Mouse (Mus musculus) limb, embryonic 14.5 days (tissue): ENCODE measurements at regions not wholly inside any gene's neighbourhood (a gene's known extent, or its start where the extent isn't known, plus 50 kb on each side); places are given as distances from the start of the nearest gene placed in this dataset.

Experiments
- ATAC-seq: fragments of 200-750 bp; cut with Nextera tagmentation; 2 replicates; pipeline ENCODE4 v1.8.0; 2017; ENCODE audit warnings: low read depth, moderate number of reproducible peaks, moderate TSS enrichment; ENCODE audit not compliant: low FRiP score
- DNase-seq: peaks from one replicate; pipeline ENCODE4 v3.0.0-alpha.2; 2015; ENCODE audit warnings: low spot score
- H3K27ac ChIP-seq: fragments of 300-500 bp; sonication (generic); replicated peaks from 2 replicates; pipeline ENCODE4 v1.5.1; 2014; ENCODE audit warnings: low read depth, mild to moderate bottlenecking, low read length, moderate library complexity, mixed read lengths
- H3K27me3 ChIP-seq: fragments of 300-500 bp; sonication (generic); 2 replicates; pipeline ENCODE4 v1.6.1; 2014; ENCODE audit warnings: low read length, mixed read lengths; ENCODE audit not compliant: control insufficient read depth, insufficient read depth
- H3K36me3 ChIP-seq: fragments of 300-500 bp; sonication (generic); 2 replicates; pipeline ENCODE4 v1.6.1; 2014; ENCODE audit warnings: mild to moderate bottlenecking, low read length, moderate library complexity, mixed read lengths; ENCODE audit not compliant: control insufficient read depth, insufficient read depth
- H3K4me1 ChIP-seq: fragments of 300-500 bp; sonication (generic); 2 replicates; pipeline ENCODE4 v1.6.1; 2014; ENCODE audit warnings: antibody characterized with exemption, low read length, mixed read lengths; ENCODE audit not compliant: control insufficient read depth, insufficient read depth
- H3K4me2 ChIP-seq: fragments of 300-500 bp; sonication (generic); replicated peaks from 2 replicates; pipeline ENCODE4 v1.6.1; 2014; ENCODE audit warnings: low read depth, mild to moderate bottlenecking, low read length, moderate library complexity; ENCODE audit not compliant: severe bottlenecking
- H3K4me3 ChIP-seq: fragments of 300-500 bp; sonication (generic); replicated peaks from 2 replicates; pipeline ENCODE4 v1.5.1; 2014; ENCODE audit warnings: low read length
- H3K9ac ChIP-seq: fragments of 300-500 bp; sonication (generic); 2 replicates; pipeline ENCODE4 v1.6.1; 2014; ENCODE audit warnings: mild to moderate bottlenecking, low read depth, low read length, moderate library complexity; ENCODE audit not compliant: severe bottlenecking
- H3K9me3 ChIP-seq: fragments of 300-500 bp; sonication (generic); 2 replicates; pipeline ENCODE4 v1.6.1; 2016; ENCODE audit warnings: low read length; ENCODE audit not compliant: control insufficient read depth
- POLR2A ChIP-seq: fragments of 200-500 bp; IDR thresholded peaks from 2 replicates; pipeline ENCODE4 v1.8.0; 2012; ENCODE audit warnings: inconsistent platforms, mild to moderate bottlenecking, moderate library complexity, borderline replicate concordance; ENCODE audit not compliant: insufficient read depth, insufficient read length; ENCODE audit errors: extremely low read depth
- WGBS: fragments of 180-500 bp; shearing (Covaris S2); extraction: QIAGEN DNeasy Blood & Tissue Kit; methylation state at CpG from one replicate; pipeline ENCODE4 v1.1.7; 2014; 5-methylcytosine and 5-hydroxymethylcytosine counted together

DNA sequence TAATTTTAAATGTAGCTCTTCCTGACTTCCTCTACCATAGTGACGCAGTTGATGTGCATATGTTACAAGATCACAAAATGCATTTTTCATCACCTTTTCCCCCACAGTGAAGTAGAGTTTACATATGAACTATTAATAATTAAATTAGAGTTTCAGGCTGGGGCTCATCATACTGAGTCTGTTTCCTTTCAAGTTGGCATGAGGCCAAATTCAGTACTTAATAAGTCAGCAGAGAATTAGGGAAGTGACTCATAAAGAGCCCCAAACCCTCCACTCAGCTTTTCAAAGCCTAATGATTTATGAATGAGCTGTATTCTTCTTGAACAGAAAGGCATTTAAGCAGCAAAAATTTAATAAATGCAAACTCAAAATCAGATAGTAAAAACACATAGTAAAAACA lies 435.7 kb upstream of the G6pd2 start:
- Histone ChIP-seq H3K27ac (no peak overlapping the region), H3K27me3 (no peaks in the 10 kb centered on the region), H3K4me3 (no peak overlapping the region), H3K36me3 (no peaks in the 10 kb centered on the region), H3K4me2 (no peak overlapping the region), H3K9ac (no peak overlapping the region), H3K9me3 (no peaks in the 10 kb centered on the region), H3K4me1 (no peaks in the 10 kb centered on the region)
- 40% methylated on average over 1 of the region's 1 CpGs for WGBS
- ATAC-seq: 0 out of 2 replicates have a peak, but pooled peaks have one; percentile 34
- TF ChIP-seq POLR2A: no peak
- DNase-seq: peak; percentile 38

DNA sequence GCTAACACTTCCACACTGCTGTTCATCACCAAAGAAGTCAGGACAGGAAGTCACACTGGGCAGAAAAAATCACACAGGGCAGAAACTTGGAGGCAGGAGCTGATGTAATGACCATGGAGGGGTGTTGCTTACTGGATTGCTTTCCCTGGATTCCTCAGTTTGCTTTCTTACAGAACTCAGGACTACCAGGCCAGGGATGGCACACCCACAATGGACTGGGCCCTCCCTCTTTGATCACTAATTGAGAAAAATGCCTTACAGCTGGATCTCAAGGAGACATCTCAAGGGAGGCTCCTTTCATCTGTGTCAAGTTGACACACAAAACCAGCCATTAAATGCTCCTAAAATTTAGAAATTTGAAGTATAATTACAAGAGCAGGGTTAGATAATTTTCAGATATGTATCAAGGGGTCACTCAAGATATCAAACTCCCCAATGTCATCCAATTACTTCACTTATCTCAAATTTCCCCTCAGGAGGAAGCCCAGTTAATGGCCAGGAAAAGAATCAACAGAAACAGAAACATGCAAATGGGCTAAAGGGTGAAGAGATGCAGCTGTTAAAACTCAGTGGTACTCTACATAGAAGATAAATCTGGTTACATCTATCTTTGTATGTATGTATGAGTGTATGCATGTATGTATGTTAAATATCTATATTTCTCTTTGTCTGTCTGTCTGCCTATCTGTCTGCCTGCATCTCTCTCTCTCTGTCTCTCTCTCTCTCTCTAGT lies 413.5 kb upstream of the G6pd2 start:
- no peak overlapping the region for H3K4me3 ChIP-seq
- H3K4me2 ChIP-seq: no peak overlapping the region
- TF ChIP-seq POLR2A: no peak
- ATAC-seq (no peak), DNase-seq (no peak)
- no peaks in the 10 kb centered on the region for H3K36me3 ChIP-seq
- H3K4me1 ChIP-seq: no peaks in the 10 kb centered on the region
- H3K27ac ChIP-seq: no peak overlapping the region
- H3K9ac ChIP-seq: no peak overlapping the region
- H3K9me3 ChIP-seq: no peaks in the 10 kb centered on the region
- no peaks in the 10 kb centered on the region for H3K27me3 ChIP-seq
